Mouse (Mus musculus) liver, adult 2 months (tissue): ENCODE measurements at regions not wholly inside any gene's neighbourhood (a gene's known extent, or its start where the extent isn't known, plus 50 kb on each side); places are given as distances from the start of the nearest gene placed in this dataset.

Experiments used
- CTCF ChIP-seq: fragments of 200-500 bp; IDR thresholded peaks from 2 replicates; pipeline ENCODE4 v1.5.1; 2011; ENCODE audit warnings: low read depth, low read length, control low read depth
- POLR2A ChIP-seq: fragments of 200-500 bp; IDR thresholded peaks from 2 replicates; pipeline ENCODE4 v1.6.1; 2011; ENCODE audit warnings: low read length, control low read depth; ENCODE audit not compliant: insufficient read depth; ENCODE audit errors: extremely low read depth

DNA sequence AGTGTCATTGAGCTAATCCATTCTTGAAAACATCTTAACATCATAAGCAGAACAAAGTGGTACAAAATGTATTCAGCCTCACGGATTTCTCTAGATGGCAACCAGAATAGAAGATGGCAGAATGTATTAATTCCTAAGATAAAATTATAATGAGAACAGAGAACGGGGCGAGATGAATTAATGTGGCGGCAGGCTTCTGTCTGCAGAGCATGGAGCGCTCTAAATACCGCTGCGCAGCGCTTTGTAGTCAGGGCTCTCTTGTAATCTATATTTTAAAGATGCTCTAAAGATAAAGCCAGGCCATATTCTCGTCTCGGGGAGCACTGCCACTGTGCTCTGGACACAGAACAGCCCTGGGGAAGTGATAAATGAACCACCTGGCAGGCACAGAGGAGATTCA is 315.2 kb upstream of the Kif2a start:
- TF ChIP-seq CTCF, result no peak
- TF ChIP-seq POLR2A, result no peak
